Mouse (Mus musculus) left cerebral cortex, postnatal 25 days (tissue): ENCODE results near the gene Nup93. TPM values are rescaled to one million over a fixed set of nuclear protein-coding genes. Genes with fewer than 3 reads are reported as not detected.
A peak's percentile ranks its signal among the peaks of the same experiment; 100 is the strongest.

Source experiments
- DNase-seq, 2 experiments: peaks; one replicate each; pipeline ENCODE4 v3.0.0; 2022; ENCODE audit warnings: low spot score in 2 of 2, mixed read lengths in 1 of 2
- intact Hi-C: fragments of 180-260 bp; cut with DNase I; formaldehyde crosslinking; loops from one replicate; pipeline ENCODE4 v1.15.1; 2025
- total RNA-seq, 2 experiments: library from RNA; stranded (reverse); gene quantifications; 2 replicates each; pipeline ENCODE4 v1.2.3; 2021

Gene Nup93
- total RNA-seq, 2 experiments from 2014 or later, result 40.7 to 62.8 TPM

GRCm38 (mm10) chr8:94296312-94296991 is 82.1 kb downstream of the Nup93 start:
- DNase-seq, result no peak
- intact Hi-C loops, result no loop called here

GRCm38 (mm10) chr8:94297101-94297500 is 82.7 kb downstream of the Nup93 start:
- intact Hi-C loops, result no loop called here
- no peak for DNase-seq

GRCm38 (mm10) chr8:94300809-94301208 is 86.4 kb downstream of the Nup93 start:
- no peak for DNase-seq
- intact Hi-C loops, result no loop called here

- intact Hi-C loops, result no loop called here
These were observed 90.0 kb downstream of the Nup93 start for GRCm38 (mm10) chr8:94304412-94304811.

GRCm38 (mm10) chr8:94306989-94307513 is 92.7 kb downstream of the Nup93 start:
- intact Hi-C loops, result no loop called here
- DNase-seq, result no peak

More at GRCm38 (mm10) chr8:94304412-94304811, 90.0 kb downstream of the Nup93 start:
- no peak for DNase-seq

GRCm38 (mm10) chr8:94307652-94308051 is 93.3 kb downstream of the Nup93 start:
- intact Hi-C loops, result no loop called here
- DNase-seq, result no peak

- DNase-seq, result no peak
- intact Hi-C loops, result no loop called here
These were observed 99.7 kb downstream of the Nup93 start for GRCm38 (mm10) chr8:94314069-94314468.

- no peak for DNase-seq
- intact Hi-C loops, result no loop called here
These were observed 102.9 kb downstream of the Nup93 start for GRCm38 (mm10) chr8:94317249-94317648.

- intact Hi-C loops, result no loop called here
- DNase-seq, result no peak
These were observed 103.3 kb downstream of the Nup93 start for GRCm38 (mm10) chr8:94317691-94318090.

GRCm38 (mm10) chr8:94320036-94320435 is 105.7 kb downstream of the Nup93 start:
- intact Hi-C loops, result no loop called here
- DNase-seq, result no peak

- no peak for DNase-seq
- intact Hi-C loops, result no loop called here
These were observed 107.7 kb downstream of the Nup93 start for GRCm38 (mm10) chr8:94322083-94322482.

GRCm38 (mm10) chr8:94323041-94323440 is 108.7 kb downstream of the Nup93 start:
- intact Hi-C loops, result no loop called here
- peak in 1 of 2 experiments; percentile 74 for DNase-seq

GRCm38 (mm10) chr8:94324071-94324470 is 109.7 kb downstream of the Nup93 start:
- no peak for DNase-seq
- intact Hi-C loops, result no loop called here

GRCm38 (mm10) chr8:94326016-94326415 is 111.7 kb downstream of the Nup93 start:
- no peak for DNase-seq
- intact Hi-C loops, result no loop called here

GRCm38 (mm10) chr8:94328932-94329728 is 114.8 kb downstream of the Nup93 start, which contains the start of gene Slc12a3:
Slc12a3 (plus strand) TSS chr8:94329201.
- intact Hi-C loops, result no loop called here
- no peak for DNase-seq

GRCm38 (mm10) chr8:94330733-94331132 is 116.4 kb downstream of the Nup93 start:
- intact Hi-C loops, result loop anchor here (2.0 kb wide), 1 partner anchor 162 kb away; no protein-coding TSS in a partner anchor
- DNase-seq, result peak in 1 of 2 experiments; percentile 59

GRCm38 (mm10) chr8:94333345-94333744 is 119.0 kb downstream of the Nup93 start:
- DNase-seq, result no peak
- intact Hi-C loops, result no loop called here

GRCm38 (mm10) chr8:94337559-94337958 is 123.2 kb downstream of the Nup93 start:
- DNase-seq, result no peak
- intact Hi-C loops, result no loop called here

- intact Hi-C loops, result loop anchor here (5.0 kb wide), 2 partner anchors 242 to 362 kb away; no protein-coding TSS in a partner anchor
- DNase-seq, result no peak
These were observed 126.4 kb downstream of the Nup93 start for GRCm38 (mm10) chr8:94340796-94341195.

GRCm38 (mm10) chr8:94342691-94343090 is 128.3 kb downstream of the Nup93 start:
- intact Hi-C loops, result loop anchor here (2.0 to 5.0 kb wide), 3 partner anchors 54 to 360 kb away; no protein-coding TSS in a partner anchor
- DNase-seq, result no peak
